ENCODE assay signal across 8 mouse cellular contexts in genomic region chr1:170588879-170589218, GRCm38 (mm10). TPM values are rescaled to one million over a fixed set of nuclear protein-coding genes. Genes with fewer than 3 reads are reported as not detected.
DNase-seq lines count a peak whose midpoint lies in the region; ATAC-seq and TF ChIP-seq lines count a peak whose summit lies in the region.

No protein-coding gene starts in this region.

- peak overlapping the region; percentile 86 for H3K4me3 ChIP-seq in E14TG2a.4 (replicated peaks; ENCODE audit: low read length)
- H3K4me3 ChIP-seq in forebrain, embryonic 13.5 days, result peak overlapping the region; percentile 88
- peak overlapping the region; percentile 90 for H3K4me3 ChIP-seq in limb, embryonic 10.5 days
- peak overlapping the region; percentile 91 for H3K4me3 ChIP-seq in neural tube, embryonic 14.5 days (ENCODE audit: low read depth, low read length)

- H3K4me1 ChIP-seq in E14TG2a.4 (replicated peaks; ENCODE audit: low read depth, low read length), result peaks cover 16% of the 10 kb centered on the region; the same call in 1 of the 2 replicates
- peaks cover 28% of the 10 kb centered on the region for H3K4me1 ChIP-seq in forebrain, embryonic 13.5 days
- peaks cover 14% of the 10 kb centered on the region for H3K4me1 ChIP-seq in limb, embryonic 10.5 days
- peaks cover 13% of the 10 kb centered on the region for H3K4me1 ChIP-seq in neural tube, embryonic 14.5 days (ENCODE audit: control insufficient read depth, insufficient read depth, low read length)

- H3K36me3 ChIP-seq in E14TG2a.4 (ENCODE audit: insufficient read depth, low read length), result no peaks in the 10 kb centered on the region
- peaks cover 21% of the 10 kb centered on the region for H3K36me3 ChIP-seq in forebrain, embryonic 13.5 days (ENCODE audit: poor library complexity, severe bottlenecking)
- no peaks in the 10 kb centered on the region for H3K36me3 ChIP-seq in limb, embryonic 10.5 days
- no peaks in the 10 kb centered on the region for H3K36me3 ChIP-seq in neural tube, embryonic 14.5 days (ENCODE audit: control insufficient read depth, insufficient read depth, low read length)

- H3K9me3 ChIP-seq in E14TG2a.4 (ENCODE audit: low read length), result peaks cover 4% of the 10 kb centered on the region; the same call in 1 of the 2 replicates
- peaks cover 3% of the 10 kb centered on the region; the same call in 1 of the 2 replicates for H3K9me3 ChIP-seq in forebrain, embryonic 13.5 days (replicated peaks)
- H3K9me3 ChIP-seq in limb, embryonic 10.5 days (replicated peaks), result no peaks in the 10 kb centered on the region
- H3K9me3 ChIP-seq in neural tube, embryonic 14.5 days (ENCODE audit: control insufficient read depth, low read length), result no peaks in the 10 kb centered on the region

- 5% methylated on average over 8 of the region's 8 CpGs for WGBS in forebrain, embryonic 13.5 days
- WGBS in limb, embryonic 10.5 days, result 5% methylated on average over 8 of the region's 8 CpGs
- WGBS in neural tube, embryonic 14.5 days, result 4% methylated on average over 8 of the region's 8 CpGs

- peak overlapping the region; percentile 75 for H3K4me2 ChIP-seq in forebrain, embryonic 13.5 days
- peak overlapping the region; percentile 91 for H3K4me2 ChIP-seq in neural tube, embryonic 14.5 days (ENCODE audit: low read depth, low read length)

- peak; percentile 16 for ATAC-seq in forebrain, embryonic 13.5 days
- peak; percentile 35 for ATAC-seq in neural tube, embryonic 14.5 days (ENCODE audit: low read depth)

- H3K27me3 ChIP-seq in E14TG2a.4 (ENCODE audit: insufficient read depth, low read length), result peaks cover 53% of the 10 kb centered on the region
- no peaks in the 10 kb centered on the region for H3K27me3 ChIP-seq in forebrain, embryonic 13.5 days
- peaks cover 19% of the 10 kb centered on the region for H3K27me3 ChIP-seq in limb, embryonic 10.5 days (ENCODE audit: low read depth, poor library complexity, severe bottlenecking)
- H3K27me3 ChIP-seq in neural tube, embryonic 14.5 days (ENCODE audit: control insufficient read depth, insufficient read depth, low read length), result no peaks in the 10 kb centered on the region; the same call in 1 of the 2 replicates

- peak overlapping the region; percentile 93 for H3K9ac ChIP-seq in forebrain, embryonic 13.5 days
- H3K9ac ChIP-seq in neural tube, embryonic 14.5 days (replicated peaks; ENCODE audit: low read depth, low read length), result peak overlapping the region; percentile 88

- no peak overlapping the region for H3K27ac ChIP-seq in forebrain, embryonic 13.5 days
- H3K27ac ChIP-seq in limb, embryonic 10.5 days, result peak overlapping the region; percentile 87
- H3K27ac ChIP-seq in neural tube, embryonic 14.5 days (ENCODE audit: low read depth, low read length), result no peak overlapping the region

- no peak for TF ChIP-seq CTCF in E14TG2a.4 (conservative IDR thresholded peaks at IDR 0.05; ENCODE audit: low read length)

- peak; percentile 11 for DNase-seq in cerebellum, adult 9-10 months
- no peak for DNase-seq in cerebellum, postnatal 4 days (ENCODE audit: low spot score in 2 of 2)
- DNase-seq in limb, embryonic 10.5 days (ENCODE audit: low spot score), result no peak
- no peak for DNase-seq in spleen, postnatal 10 days (ENCODE audit: low spot score in 2 of 2)
- DNase-seq in left cerebral cortex, postnatal 25 days (ENCODE audit: low spot score in 2 of 2), result no peak

- intact Hi-C loops in left cerebral cortex, postnatal 25 days (cut with DNase I), result loop anchor here (2.0 to 10.0 kb wide), 4 partner anchors 82 to 374 kb away; partner anchors contain the start of gene Uhmk1

RNA-seq across cellular contexts. Expression of gene Nos1ap, which starts 0.8 kb away (rescaled TPM):
- 21.0 and 22.3 TPM in 2 replicates for polyA plus RNA-seq in forebrain, embryonic 13.5 days (2015; fragmentation: Nextera tagmentation; extraction: Ambion mirVana)
- polyA plus RNA-seq in limb, embryonic 10.5 days (2016; fragmentation: Nextera tagmentation; extraction: Ambion mirVana), result 5.1 and 5.6 TPM in 2 replicates
- polyA plus RNA-seq in neural tube, embryonic 14.5 days (2014; fragmentation: Nextera tagmentation; extraction: Ambion mirVana), result 18.8 and 19.1 TPM in 2 replicates
- total RNA-seq in left cerebral cortex, postnatal 25 days (2021), result 100 to 1,000 TPM; 170 to 172 TPM

RNA-seq across cellular contexts. Expression of gene Olfml2b, which starts 55.5 kb away (rescaled TPM):
- polyA plus RNA-seq in forebrain, embryonic 13.5 days (2015; fragmentation: Nextera tagmentation; extraction: Ambion mirVana), result 6.7 and 7.3 TPM in 2 replicates
- polyA plus RNA-seq in limb, embryonic 10.5 days (2016; fragmentation: Nextera tagmentation; extraction: Ambion mirVana), result 5.3 and 8.1 TPM in 2 replicates
- polyA plus RNA-seq in neural tube, embryonic 14.5 days (2014; fragmentation: Nextera tagmentation; extraction: Ambion mirVana), result 3.6 and 10.0 TPM in 2 replicates
- 1 to 10 TPM; 2.5 to 4.0 TPM for total RNA-seq in left cerebral cortex, postnatal 25 days (2021)
